Mouse (Mus musculus) embryonic facial prominence, embryonic 14.5 days (tissue): Measurements from ENCODE around the gene Nova2. TPM values are rescaled to one million over a fixed set of nuclear protein-coding genes. Genes with fewer than 3 reads are reported as not detected.

Source experiments
- ATAC-seq: fragments of 200-750 bp; cut with Nextera tagmentation; 2 replicates; pipeline ENCODE4 v1.8.0; 2017; ENCODE audit warnings: low read depth, moderate number of reproducible peaks, moderate TSS enrichment
- DNase-seq: peaks from one replicate; pipeline ENCODE4 v3.0.0-alpha.2; 2015; ENCODE audit warnings: low spot score
- H3K27ac ChIP-seq: fragments of 300-500 bp; sonication (generic); replicated peaks from 2 replicates; pipeline ENCODE4 v1.5.1; 2014; ENCODE audit warnings: low read depth, mild to moderate bottlenecking, low read length, moderate library complexity
- H3K27me3 ChIP-seq: fragments of 300-500 bp; sonication (generic); replicated peaks from 2 replicates; pipeline ENCODE4 v1.6.1; 2014; ENCODE audit warnings: low read length; ENCODE audit not compliant: control insufficient read depth, insufficient read depth
- H3K36me3 ChIP-seq: fragments of 300-500 bp; sonication (generic); 2 replicates; pipeline ENCODE4 v1.6.1; 2014; ENCODE audit warnings: low read length, mixed read lengths; ENCODE audit not compliant: control insufficient read depth, insufficient read depth
- H3K4me1 ChIP-seq: fragments of 300-500 bp; sonication (generic); 2 replicates; pipeline ENCODE4 v1.6.1; 2014; ENCODE audit warnings: antibody characterized with exemption, low read length; ENCODE audit not compliant: control insufficient read depth, insufficient read depth
- H3K4me2 ChIP-seq: fragments of 300-500 bp; sonication (generic); 2 replicates; pipeline ENCODE4 v1.6.1; 2014; ENCODE audit warnings: low read depth, mild to moderate bottlenecking, low read length, moderate library complexity, mixed read lengths
- H3K4me3 ChIP-seq: fragments of 300-500 bp; sonication (generic); 2 replicates; pipeline ENCODE4 v1.5.1; 2014; ENCODE audit warnings: low read depth, mild to moderate bottlenecking, low read length
- H3K9ac ChIP-seq: fragments of 300-500 bp; sonication (generic); 2 replicates; pipeline ENCODE4 v1.6.1; 2014; ENCODE audit warnings: low read depth, mild to moderate bottlenecking, low read length, moderate library complexity, mixed read lengths
- H3K9me3 ChIP-seq: fragments of 300-500 bp; sonication (generic); 2 replicates; pipeline ENCODE4 v1.6.1; 2016; ENCODE audit warnings: low read length; ENCODE audit not compliant: control insufficient read depth
- WGBS: fragments of 180-500 bp; shearing (Covaris S2); extraction: QIAGEN DNeasy Blood & Tissue Kit; methylation state at CpG from one replicate; pipeline ENCODE4 v1.1.7; 2014; 5-methylcytosine and 5-hydroxymethylcytosine counted together
- polyA plus RNA-seq: library from polyadenylated mRNA; unstranded; fragments of >200 nt; fragmentation: Nextera tagmentation; extraction: Ambion mirVana; gene quantifications from 2 replicates; pipeline ENCODE4 v1.2.1, GENCODE M21; 2014

Nova2 gene
- polyA plus RNA-seq, 1 experiment from 2014 or later: 0.81 TPM

GRCm38 (mm10) chr7:18958384-18958766 lies 32.7 kb downstream of the Nova2 start:
- under 1% methylated on average over 14 of the region's 21 CpGs for WGBS
- peaks cover 76% of the 10 kb centered on the region for H3K27me3 ChIP-seq
- H3K9ac ChIP-seq: peak overlapping the region; percentile 69
- no peak overlapping the region for H3K27ac ChIP-seq
- H3K4me2 ChIP-seq: peak overlapping the region; percentile 97
- H3K4me1 ChIP-seq: peaks cover 9% of the 10 kb centered on the region; the same call in 1 of the 2 replicates
- ATAC-seq (no peak; the same call in 1 of the 2 replicates), DNase-seq (no peak)
- H3K36me3 ChIP-seq: no peaks in the 10 kb centered on the region
- H3K9me3 ChIP-seq: no peaks in the 10 kb centered on the region
- peak overlapping the region; percentile 66 for H3K4me3 ChIP-seq

- peak; percentile 20 for DNase-seq
- Histone ChIP-seq H3K27ac (no peak overlapping the region), H3K36me3 (no peaks in the 10 kb centered on the region), H3K4me1 (peaks cover 9% of the 10 kb centered on the region; the same call in 1 of the 2 replicates), H3K4me3 (no peak overlapping the region), H3K9ac (no peak overlapping the region), H3K27me3 (peaks cover 86% of the 10 kb centered on the region), H3K4me2 (no peak overlapping the region), H3K9me3 (no peaks in the 10 kb centered on the region)
- WGBS: 51% methylated on average over 8 of the region's 8 CpGs
- ATAC-seq: no peak
These were observed 33.8 kb downstream of the Nova2 start for GRCm38 (mm10) chr7:18959446-18959845.

- under 1% methylated on average over 17 of the region's 17 CpGs for WGBS
- no peak overlapping the region for H3K27ac ChIP-seq
- no peaks in the 10 kb centered on the region for H3K9me3 ChIP-seq
- peak overlapping the region; percentile 15; the same call in 1 of the 2 replicates for H3K4me2 ChIP-seq
- no peaks in the 10 kb centered on the region for H3K36me3 ChIP-seq
- no peak for DNase-seq
- H3K4me3 ChIP-seq: peak overlapping the region; percentile 15
- ATAC-seq: no peak
- peaks cover 9% of the 10 kb centered on the region; the same call in 1 of the 2 replicates for H3K4me1 ChIP-seq
- H3K27me3 ChIP-seq: peaks cover 88% of the 10 kb centered on the region
- 0 out of 2 replicates have a peak overlapping the region, but pooled peaks have one; percentile 2 for H3K9ac ChIP-seq
These were observed 36.6 kb downstream of the Nova2 start for GRCm38 (mm10) chr7:18962171-18962792.

- Histone ChIP-seq H3K36me3 (no peaks in the 10 kb centered on the region), H3K4me1 (peaks cover 9% of the 10 kb centered on the region; the same call in 1 of the 2 replicates), H3K9ac (no peak overlapping the region), H3K27ac (no peak overlapping the region), H3K4me3 (peak overlapping the region; percentile 15), H3K27me3 (peaks cover 83% of the 10 kb centered on the region), H3K4me2 (peak overlapping the region; percentile 15; the same call in 1 of the 2 replicates), H3K9me3 (no peaks in the 10 kb centered on the region)
- WGBS: under 1% methylated on average over 19 of the region's 20 CpGs
- no peak for DNase-seq
- ATAC-seq: no peak
These were observed 37.1 kb downstream of the Nova2 start for GRCm38 (mm10) chr7:18962795-18963194.

GRCm38 (mm10) chr7:18963294-18963843 lies 37.7 kb downstream of the Nova2 start:
- no peak for DNase-seq
- H3K4me2 ChIP-seq: no peak overlapping the region
- peaks cover 9% of the 10 kb centered on the region; the same call in 1 of the 2 replicates for H3K4me1 ChIP-seq
- no peaks in the 10 kb centered on the region for H3K36me3 ChIP-seq
- H3K9me3 ChIP-seq: no peaks in the 10 kb centered on the region
- no peak overlapping the region for H3K27ac ChIP-seq
- ATAC-seq: no peak
- H3K9ac ChIP-seq: no peak overlapping the region
- no peak overlapping the region for H3K4me3 ChIP-seq
- peaks cover 78% of the 10 kb centered on the region for H3K27me3 ChIP-seq
- 1% methylated on average over 18 of the region's 19 CpGs for WGBS

GRCm38 (mm10) chr7:18965312-18965711 lies 39.6 kb downstream of the Nova2 start:
- Histone ChIP-seq H3K27me3 (peaks cover 58% of the 10 kb centered on the region), H3K9me3 (no peaks in the 10 kb centered on the region), H3K9ac (no peak overlapping the region), H3K4me2 (no peak overlapping the region), H3K4me1 (peaks cover 9% of the 10 kb centered on the region; the same call in 1 of the 2 replicates), H3K36me3 (no peaks in the 10 kb centered on the region), H3K4me3 (no peak overlapping the region), H3K27ac (no peak overlapping the region)
- ATAC-seq: no peak
- 81% methylated on average over 5 of the region's 5 CpGs for WGBS
- no peak for DNase-seq

- Histone ChIP-seq H3K4me3 (no peak overlapping the region), H3K4me2 (no peak overlapping the region), H3K4me1 (peaks cover 3% of the 10 kb centered on the region; the same call in 1 of the 2 replicates), H3K9me3 (no peaks in the 10 kb centered on the region), H3K36me3 (no peaks in the 10 kb centered on the region), H3K27me3 (peaks cover 35% of the 10 kb centered on the region), H3K9ac (no peak overlapping the region), H3K27ac (no peak overlapping the region)
- WGBS: 11% methylated on average over 8 of the region's 8 CpGs
- no peak for DNase-seq
- no peak for ATAC-seq
These were observed 41.9 kb downstream of the Nova2 start for GRCm38 (mm10) chr7:18967603-18968002.

- no peaks in the 10 kb centered on the region for H3K36me3 ChIP-seq
- ATAC-seq: no peak
- peaks cover 3% of the 10 kb centered on the region; the same call in 1 of the 2 replicates for H3K27me3 ChIP-seq
- no peak overlapping the region for H3K9ac ChIP-seq
- no peak for DNase-seq
- WGBS: 79% methylated on average over 3 of the region's 3 CpGs
- no peaks in the 10 kb centered on the region for H3K4me1 ChIP-seq
- H3K9me3 ChIP-seq: no peaks in the 10 kb centered on the region
- no peak overlapping the region for H3K4me3 ChIP-seq
- H3K4me2 ChIP-seq: no peak overlapping the region
- no peak overlapping the region for H3K27ac ChIP-seq
These were observed 45.3 kb downstream of the Nova2 start for GRCm38 (mm10) chr7:18970956-18971355.
